Mouse (Mus musculus): ENCODE measurements around the gene Sort1.

- TF ChIP-seq CTCF (IDR thresholded peaks at IDR 0.05; ENCODE audit: low read depth, low read length) (no peak), POLR2A (IDR thresholded peaks at IDR 0.05; ENCODE audit: insufficient read depth, low read length) (no peak), EP300 (IDR thresholded peaks at IDR 0.05; ENCODE audit: insufficient read depth, low read depth, low read length) (no peak)
Observed at GRCm38 (mm10) chr3:108341040-108341439, 57.2 kb downstream of the Sort1 start.
